Mouse (Mus musculus): ENCODE results near the gene Cpeb4.

DNA sequence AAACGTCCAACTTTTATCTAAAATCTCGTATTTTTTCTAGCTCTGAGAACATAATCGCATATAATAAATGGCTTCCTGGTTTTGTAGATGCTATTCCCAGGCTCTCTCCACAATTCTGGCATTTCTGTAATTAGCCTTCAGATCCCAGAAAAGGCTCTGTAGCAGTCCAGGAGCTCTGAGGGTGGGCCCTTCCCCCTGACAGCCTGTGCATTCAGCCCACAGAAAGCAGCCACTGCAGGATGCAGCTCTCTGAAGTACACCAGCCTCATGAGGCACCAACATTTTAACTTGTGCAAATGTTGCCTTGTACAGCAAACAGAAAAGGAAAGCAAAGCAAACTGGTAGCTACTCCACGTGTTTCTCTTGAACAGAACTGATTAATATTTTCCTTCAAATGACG, 17.1 kb upstream of the Cpeb4 start:
- TF ChIP-seq CTCF (IDR thresholded peaks at IDR 0.05; ENCODE audit: control insufficient read depth, insufficient read depth, low read length) (no peak), POLR2A (IDR thresholded peaks at IDR 0.05; ENCODE audit: borderline replicate concordance, control insufficient read depth, low read depth, low read length) (no peak)
